Mouse (Mus musculus): ENCODE data around the gene Nfkb1.

GRCm38 (mm10) chr3:135547298-135547697 lies 144.0 kb downstream of the Nfkb1 start:
- TF ChIP-seq CTCF (IDR thresholded peaks at IDR 0.05) = no peak
- TF ChIP-seq EP300 (IDR thresholded peaks at IDR 0.05) = no peak
